Mouse (Mus musculus): Measurements from ENCODE around the gene Srebf1. TPM values are rescaled to one million over a fixed set of nuclear protein-coding genes. Genes with fewer than 3 reads are reported as not detected.

Srebf1 gene
- 24.9 TPM for polyA plus RNA-seq (2015; fragmentation: Illumina TruSeq; extraction: RNeasy Lipid Tissue Mini Kit (QIAGEN cat#74804); ENCODE audit: insufficient read depth, low read depth, low replicate concordance)

GRCm38 (mm10) chr11:60222469-60223236 lies at the start of gene Srebf1:
TSS of gene Srebf1 (minus strand) at chr11:60222581.

Other genes starting within 250 kb of the Srebf1 start
- gene Pemt, start 176.1 kb downstream of the Srebf1 start, polyA plus RNA-seq (2015; fragmentation: Illumina TruSeq; extraction: RNeasy Lipid Tissue Mini Kit (QIAGEN cat#74804); ENCODE audit: insufficient read depth, low read depth, low replicate concordance), result not detected
- gene Rai1, start 117.6 kb downstream of the Srebf1 start, polyA plus RNA-seq (2015; fragmentation: Illumina TruSeq; extraction: RNeasy Lipid Tissue Mini Kit (QIAGEN cat#74804); ENCODE audit: insufficient read depth, low read depth, low replicate concordance), result 7.5 TPM
- gene Tom1l2, start 130.3 kb upstream of the Srebf1 start, polyA plus RNA-seq (2015; fragmentation: Illumina TruSeq; extraction: RNeasy Lipid Tissue Mini Kit (QIAGEN cat#74804); ENCODE audit: insufficient read depth, low read depth, low replicate concordance), result 13.1 TPM
- not detected for gene Drc3, start 130.7 kb upstream of the Srebf1 start, polyA plus RNA-seq (2015; fragmentation: Illumina TruSeq; extraction: RNeasy Lipid Tissue Mini Kit (QIAGEN cat#74804); ENCODE audit: insufficient read depth, low read depth, low replicate concordance)
- 7.5 TPM for gene Gid4, start 194.6 kb upstream of the Srebf1 start, polyA plus RNA-seq (2015; fragmentation: Illumina TruSeq; extraction: RNeasy Lipid Tissue Mini Kit (QIAGEN cat#74804); ENCODE audit: insufficient read depth, low read depth, low replicate concordance)
- gene Atpaf2, start 195.9 kb upstream of the Srebf1 start, polyA plus RNA-seq (2015; fragmentation: Illumina TruSeq; extraction: RNeasy Lipid Tissue Mini Kit (QIAGEN cat#74804); ENCODE audit: insufficient read depth, low read depth, low replicate concordance), result 5.6 TPM
- gene Drg2, start 232.0 kb upstream of the Srebf1 start, polyA plus RNA-seq (2015; fragmentation: Illumina TruSeq; extraction: RNeasy Lipid Tissue Mini Kit (QIAGEN cat#74804); ENCODE audit: insufficient read depth, low read depth, low replicate concordance), result 14.7 TPM
- not detected for gene Myo15, start 246.8 kb upstream of the Srebf1 start, polyA plus RNA-seq (2015; fragmentation: Illumina TruSeq; extraction: RNeasy Lipid Tissue Mini Kit (QIAGEN cat#74804); ENCODE audit: insufficient read depth, low read depth, low replicate concordance)